Mouse (Mus musculus) c-Kit-positive CD71-positive TER-119-negative erythroid progenitor cells, embryonic 14.5 days (primary cell): ENCODE measurements around the gene Ogdhl.

Source experiments
- DNase-seq: peaks from one replicate; pipeline ENCODE4 v3.0.0-alpha.2; 2013; ENCODE audit warnings: low read depth

Ogdhl gene

GRCm38 (mm10) chr14:32321732-32322685, at the start of gene Ogdhl:
Ogdhl (plus strand) TSS chr14:32322019.
- peak; percentile 58 for DNase-seq

DNA sequence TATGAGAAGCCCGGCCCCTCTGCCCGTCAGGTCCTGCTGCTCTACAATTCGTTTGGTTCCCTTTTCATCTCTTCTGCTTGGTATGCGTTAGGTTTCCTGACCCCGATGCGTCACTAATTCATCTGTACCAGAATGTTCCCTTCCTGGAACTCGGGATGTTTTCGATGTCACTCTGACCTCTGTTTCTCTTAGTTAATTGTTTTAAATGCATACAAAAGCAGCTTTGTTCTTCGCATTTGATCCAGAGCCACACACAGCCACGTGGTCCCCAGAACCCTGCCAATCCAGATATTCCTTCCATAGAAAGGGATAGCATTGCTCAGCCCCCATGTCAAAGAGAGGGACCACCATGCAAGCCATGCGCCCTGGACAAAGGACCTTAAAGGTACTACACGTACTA, 20.2 kb upstream of the Ogdhl start:
- DNase-seq: no peak

GRCm38 (mm10) chr14:32302423-32302822, 19.4 kb upstream of the Ogdhl start:
- no peak for DNase-seq

DNA sequence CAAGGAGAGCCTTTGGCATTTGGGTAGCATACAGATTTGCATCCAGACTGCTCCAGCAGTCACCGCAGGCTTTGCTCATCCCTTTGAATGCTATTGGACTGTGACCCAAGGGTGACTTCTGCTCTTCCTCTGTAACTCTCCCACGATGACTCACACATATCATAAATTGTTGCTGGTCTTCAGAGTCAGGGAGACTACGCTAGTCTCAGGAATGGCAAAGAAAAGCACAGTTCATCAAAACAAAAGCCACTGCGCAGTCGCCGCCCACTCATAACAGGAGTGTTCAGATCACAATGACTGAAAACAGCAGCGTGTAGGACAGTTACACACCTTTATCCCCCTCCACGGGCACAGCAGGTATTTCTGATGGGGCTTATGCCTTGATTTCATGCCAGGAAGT, 16.9 kb upstream of the Ogdhl start:
- no peak for DNase-seq

- DNase-seq: no peak
Measured at GRCm38 (mm10) chr14:32309876-32310275, 11.9 kb upstream of the Ogdhl start.

GRCm38 (mm10) chr14:32311381-32312035, 10.3 kb upstream of the Ogdhl start:
- DNase-seq: no peak

- no peak for DNase-seq
Measured at GRCm38 (mm10) chr14:32317822-32318221, 4.0 kb upstream of the Ogdhl start.

GRCm38 (mm10) chr14:32323221-32323620, 1.4 kb downstream of the Ogdhl start:
- DNase-seq: no peak

- no peak for DNase-seq
Measured at GRCm38 (mm10) chr14:32327366-32327765, 5.5 kb downstream of the Ogdhl start.

- no peak for DNase-seq
Measured at GRCm38 (mm10) chr14:32332515-32333445, 11.0 kb downstream of the Ogdhl start.

DNA sequence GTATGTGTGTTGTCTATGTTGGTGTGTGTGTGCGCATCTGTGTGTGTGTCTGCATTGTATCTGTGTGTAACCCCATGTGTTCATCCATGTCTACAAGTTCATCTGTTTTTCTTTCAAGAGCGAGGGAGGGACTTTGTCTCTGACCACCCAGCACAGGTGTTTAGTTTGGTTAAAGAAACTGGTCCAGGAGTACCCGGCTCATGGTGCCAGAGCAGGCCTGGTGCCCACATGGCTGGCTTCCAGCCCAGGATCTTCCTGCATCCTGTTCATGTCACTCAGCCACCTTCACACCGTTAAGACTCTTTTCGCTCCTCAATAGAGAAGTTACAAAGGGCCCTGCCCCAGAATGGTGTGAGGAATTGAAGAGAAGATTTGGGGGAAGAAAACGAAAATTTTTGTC, 14.2 kb downstream of the Ogdhl start:
- DNase-seq: no peak

- DNase-seq: no peak
Measured at GRCm38 (mm10) chr14:32336547-32336946, 14.7 kb downstream of the Ogdhl start.

DNA sequence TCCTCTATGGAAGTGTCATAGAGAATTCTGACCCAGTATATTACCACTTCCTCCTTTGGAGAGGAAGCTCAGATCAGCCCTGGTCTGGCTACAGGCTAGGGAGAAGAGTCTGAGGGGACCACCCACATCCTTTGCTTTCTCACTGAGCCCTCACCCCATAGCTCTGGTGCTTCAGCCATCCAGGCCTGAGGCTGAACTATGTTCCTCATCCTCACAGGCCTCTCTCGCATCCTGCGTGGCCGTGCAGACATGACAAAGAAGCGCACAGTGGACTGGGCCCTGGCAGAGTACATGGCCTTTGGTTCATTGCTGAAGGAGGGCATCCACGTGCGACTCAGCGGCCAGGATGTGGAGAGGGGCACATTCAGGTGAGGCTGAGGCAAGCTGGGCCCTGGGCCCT, 20.0 kb downstream of the Ogdhl start:
- DNase-seq: no peak

GRCm38 (mm10) chr14:32344176-32344575, 22.4 kb downstream of the Ogdhl start:
- no peak for DNase-seq

GRCm38 (mm10) chr14:32344694-32345093, 22.9 kb downstream of the Ogdhl start:
- no peak for DNase-seq

DNA sequence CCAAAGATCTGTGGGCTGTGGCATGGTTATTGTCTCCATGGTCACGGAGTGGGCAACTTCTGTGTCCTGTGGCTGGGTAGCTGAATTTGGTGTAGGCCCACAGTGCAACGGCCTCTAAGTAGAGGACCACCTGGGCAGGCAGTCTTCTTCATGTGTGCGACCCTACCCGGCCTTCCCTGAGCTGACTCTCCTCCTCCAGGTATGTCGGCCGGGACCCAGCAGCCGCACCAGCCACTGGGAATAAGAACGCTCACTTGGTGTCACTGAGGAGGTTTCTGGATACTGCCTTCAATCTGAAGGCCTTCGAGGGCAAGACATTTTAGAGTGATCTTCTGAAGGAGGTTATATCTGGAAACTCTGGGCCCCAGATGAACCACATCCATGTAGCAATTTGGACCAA, 25.5 kb downstream of the Ogdhl start:
- no peak for DNase-seq

- DNase-seq: peak; percentile 3
Measured at GRCm38 (mm10) chr14:32351181-32351920, 29.5 kb downstream of the Ogdhl start.

DNA sequence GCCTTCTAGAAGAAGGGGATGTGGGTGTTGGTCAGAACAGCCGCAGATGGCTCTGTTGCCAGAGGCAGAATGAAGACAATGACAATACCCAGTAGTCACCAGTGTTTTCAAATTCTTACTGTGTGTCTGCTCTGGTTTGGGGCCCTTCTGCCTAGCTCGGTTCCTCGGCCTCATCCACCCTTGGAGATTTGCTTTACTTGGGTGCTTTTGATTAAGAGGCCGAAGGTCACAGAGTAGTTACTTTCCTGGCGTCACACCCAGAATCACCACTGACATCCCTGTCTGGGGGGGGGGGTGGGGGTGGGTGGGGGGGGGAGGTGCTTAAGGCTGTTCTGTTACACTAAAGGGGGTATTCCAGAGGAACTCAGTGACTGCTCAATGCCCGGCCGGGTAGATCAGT, 42.5 kb downstream of the Ogdhl start:
- DNase-seq: no peak

DNA sequence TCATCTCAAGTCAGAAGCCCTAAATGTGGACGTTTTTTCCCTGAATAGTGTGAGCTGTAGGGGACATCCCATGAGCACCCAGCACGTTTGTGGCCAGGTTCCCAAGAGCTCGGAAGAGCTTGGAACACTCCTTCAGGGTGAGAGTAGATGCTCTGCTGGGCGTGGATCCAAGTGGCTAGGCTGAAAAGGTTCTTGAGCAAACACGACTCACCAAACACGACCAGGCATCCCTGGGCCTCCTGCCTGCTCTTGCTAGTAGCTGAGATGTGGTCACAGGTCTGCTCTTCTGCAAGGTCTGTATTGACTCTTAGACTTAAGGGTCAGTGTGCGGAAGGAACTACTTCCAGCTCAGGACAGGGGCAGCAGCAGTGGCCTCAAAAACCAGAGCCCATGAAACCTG, 47.9 kb downstream of the Ogdhl start:
- no peak for DNase-seq

DNA sequence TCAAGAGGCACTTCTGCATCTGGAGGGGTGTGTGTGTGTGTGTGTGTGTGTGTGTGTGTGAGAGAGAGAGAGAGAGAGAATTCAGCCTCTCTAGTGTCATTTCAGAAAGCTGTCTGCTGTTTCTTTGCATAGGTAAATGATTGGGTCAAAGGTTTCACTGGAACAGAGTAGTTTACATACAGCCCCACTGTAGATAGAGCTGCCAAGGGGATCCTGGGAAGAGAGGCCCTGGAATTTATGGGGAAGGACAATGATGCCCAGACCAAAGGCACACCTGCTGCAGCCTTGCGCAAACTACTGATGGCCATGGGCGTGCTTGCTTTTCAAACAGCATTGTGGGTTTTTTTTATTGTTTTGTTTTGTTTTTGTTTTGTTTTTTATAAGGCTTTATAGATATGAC, 50.7 kb downstream of the Ogdhl start:
- no peak for DNase-seq

GRCm38 (mm10) chr14:32379395-32380098, 57.7 kb downstream of the Ogdhl start:
- DNase-seq: no peak
